Mouse (Mus musculus) forebrain, embryonic 14.5 days (tissue): ENCODE results near the gene Kat7. TPM values are rescaled to one million over a fixed set of nuclear protein-coding genes. Genes with fewer than 3 reads are reported as not detected.

Experiments
- ATAC-seq: fragments of 200-750 bp; cut with Nextera tagmentation; 2 replicates; pipeline ENCODE4 v1.8.0; 2017; ENCODE audit warnings: mild to moderate bottlenecking, moderate library complexity
- DNase-seq: peaks from one replicate; pipeline ENCODE4 v3.0.0-alpha.2; 2015; ENCODE audit warnings: low spot score
- H3K27ac ChIP-seq: fragments of 300-500 bp; sonication (generic); 2 replicates; pipeline ENCODE4 v1.5.1; 2014; ENCODE audit warnings: low read depth, mild to moderate bottlenecking, control low read depth, low read length, moderate library complexity
- H3K27me3 ChIP-seq: fragments of 300-500 bp; sonication (generic); replicated peaks from 2 replicates; pipeline ENCODE4 v1.6.1; 2014; ENCODE audit warnings: low read length, control low read depth, mixed read lengths; ENCODE audit not compliant: control insufficient read depth, insufficient read depth
- H3K36me3 ChIP-seq: fragments of 300-500 bp; sonication (generic); 2 replicates; pipeline ENCODE4 v1.6.1; 2014; ENCODE audit warnings: low read length, control low read depth; ENCODE audit not compliant: control insufficient read depth, insufficient read depth
- H3K4me1 ChIP-seq: fragments of 300-500 bp; sonication (generic); 2 replicates; pipeline ENCODE4 v1.6.1; 2014; ENCODE audit warnings: antibody characterized with exemption, low read length, control low read depth; ENCODE audit not compliant: control insufficient read depth, insufficient read depth
- H3K4me2 ChIP-seq: fragments of 300-500 bp; sonication (generic); 2 replicates; pipeline ENCODE4 v1.6.1; 2014; ENCODE audit warnings: mild to moderate bottlenecking, control low read depth, low read length
- H3K4me3 ChIP-seq: fragments of 300-500 bp; sonication (generic); 2 replicates; pipeline ENCODE4 v1.5.1; 2014; ENCODE audit warnings: low read depth, low read length, control low read depth
- H3K9ac ChIP-seq: fragments of 300-500 bp; sonication (generic); 2 replicates; pipeline ENCODE4 v1.6.1; 2014; ENCODE audit warnings: mild to moderate bottlenecking, low read length, control low read depth, moderate library complexity
- H3K9me3 ChIP-seq: fragments of 300-500 bp; sonication (generic); replicated peaks from 2 replicates; pipeline ENCODE4 v1.6.1; 2016; ENCODE audit warnings: low read length, control low read depth, mixed read lengths; ENCODE audit not compliant: control insufficient read depth
- WGBS: fragments of 180-500 bp; shearing (Covaris S2); extraction: QIAGEN DNeasy Blood & Tissue Kit; methylation state at CpG from one replicate; pipeline ENCODE4 v1.1.7; 2014; 5-methylcytosine and 5-hydroxymethylcytosine counted together
- polyA plus RNA-seq: library from polyadenylated mRNA; unstranded; fragments of >200 nt; fragmentation: Nextera tagmentation; extraction: Ambion mirVana; gene quantifications from 2 replicates; pipeline ENCODE4 v1.2.1, GENCODE M21; 2014

The Kat7 gene
- polyA plus RNA-seq, 1 experiment from 2014 or later = 66.5 TPM

DNA sequence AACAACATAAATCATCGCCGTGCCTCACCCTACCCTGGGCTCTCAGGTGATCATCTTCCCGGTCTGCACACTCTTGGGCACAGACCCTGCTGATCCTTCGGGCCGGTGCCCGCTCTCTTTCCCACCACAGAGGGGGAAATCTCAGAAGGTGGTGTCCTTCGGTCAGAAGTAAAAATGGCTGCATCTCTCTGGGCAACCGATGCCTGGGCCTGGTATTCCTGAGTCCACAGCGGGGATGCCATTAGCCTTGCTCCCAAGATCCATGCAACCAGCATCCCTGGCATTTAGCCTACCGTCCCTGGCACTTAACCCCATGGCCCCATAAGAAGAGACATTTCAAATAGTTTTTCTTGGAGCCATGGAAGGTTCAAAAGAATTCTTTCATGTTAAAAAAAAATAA, 14.1 kb upstream of the Kat7 start:
- no peak overlapping the region for H3K9ac ChIP-seq
- no peak for ATAC-seq
- no peaks in the 10 kb centered on the region for H3K9me3 ChIP-seq
- no peak overlapping the region for H3K4me3 ChIP-seq
- no peaks in the 10 kb centered on the region for H3K27me3 ChIP-seq
- H3K27ac ChIP-seq = no peak overlapping the region
- 88% methylated on average over 10 of the region's 10 CpGs for WGBS
- H3K4me2 ChIP-seq = no peak overlapping the region
- no peaks in the 10 kb centered on the region for H3K36me3 ChIP-seq
- H3K4me1 ChIP-seq = no peaks in the 10 kb centered on the region
- no peak for DNase-seq

DNA sequence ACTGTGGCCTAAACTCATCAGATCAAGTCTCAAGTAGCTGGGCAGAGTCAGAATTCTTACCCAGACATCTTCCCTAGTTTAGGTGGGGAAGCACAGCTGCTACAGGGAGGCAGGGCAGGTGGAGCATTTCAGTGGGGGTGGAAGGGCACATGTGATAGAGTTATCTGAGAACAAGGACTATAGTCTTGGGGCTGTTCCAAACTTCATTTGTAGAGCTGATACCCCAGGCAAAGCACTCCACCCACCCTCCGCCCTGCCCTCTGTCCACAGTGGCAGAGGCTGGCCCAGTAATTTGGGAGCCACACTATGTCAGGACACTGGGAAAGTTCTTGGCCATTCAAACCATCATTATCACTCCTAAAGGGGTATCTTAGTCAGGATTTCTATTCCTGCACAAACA, 10.0 kb upstream of the Kat7 start:
- H3K9me3 ChIP-seq = no peaks in the 10 kb centered on the region
- no peak overlapping the region for H3K9ac ChIP-seq
- ATAC-seq (no peak), DNase-seq (no peak)
- H3K27ac ChIP-seq = no peak overlapping the region
- no peak overlapping the region for H3K4me3 ChIP-seq
- H3K4me2 ChIP-seq = no peak overlapping the region
- WGBS = 95% methylated on average over 1 of the region's 1 CpGs
- no peaks in the 10 kb centered on the region for H3K36me3 ChIP-seq
- no peaks in the 10 kb centered on the region for H3K4me1 ChIP-seq
- no peaks in the 10 kb centered on the region for H3K27me3 ChIP-seq

DNA sequence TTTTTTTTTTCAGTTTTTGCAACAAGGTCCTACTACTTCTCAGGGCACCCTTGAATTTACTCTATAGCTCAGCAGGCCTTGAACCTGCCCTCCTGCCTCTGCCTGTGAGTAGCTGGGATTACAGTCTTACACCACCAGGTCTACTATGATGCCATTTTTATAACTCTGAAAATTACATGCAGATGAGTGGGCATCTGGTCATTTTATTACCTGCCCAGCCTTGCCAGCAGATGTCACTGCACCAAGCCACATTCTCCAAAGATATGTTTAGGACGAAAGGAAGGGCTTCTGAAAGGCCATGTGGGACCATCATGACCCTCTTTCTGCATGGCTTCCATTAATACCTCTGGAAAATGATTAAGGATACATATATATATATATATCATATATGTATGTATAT, 9.5 kb upstream of the Kat7 start:
- WGBS = 62% methylated on average over 1 of the region's 1 CpGs
- DNase-seq = no peak

DNA sequence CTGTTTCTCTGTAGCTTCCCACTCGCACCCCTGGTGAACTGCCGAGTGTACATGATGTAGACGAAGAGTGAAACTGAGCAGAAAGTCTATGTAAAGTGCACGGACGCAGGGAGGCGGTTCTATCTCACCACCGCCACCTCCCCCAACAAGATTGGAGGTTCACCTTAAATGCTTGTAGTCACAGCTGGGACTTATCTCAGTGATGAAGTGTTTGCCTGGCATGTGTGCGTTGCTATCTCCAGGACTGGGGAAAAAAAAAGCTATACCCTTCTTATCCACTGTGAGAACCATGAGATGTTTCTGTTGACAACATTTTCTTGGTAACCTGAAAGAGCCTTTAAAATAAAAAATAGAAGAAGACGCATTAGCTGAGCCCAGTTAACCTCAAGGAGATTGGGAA, 8.1 kb upstream of the Kat7 start:
- Histone ChIP-seq H3K9ac (no peak overlapping the region), H3K4me2 (no peak overlapping the region), H3K27me3 (no peaks in the 10 kb centered on the region), H3K4me3 (no peak overlapping the region), H3K36me3 (no peaks in the 10 kb centered on the region), H3K27ac (no peak overlapping the region), H3K9me3 (no peaks in the 10 kb centered on the region), H3K4me1 (no peaks in the 10 kb centered on the region)
- WGBS = 92% methylated on average over 9 of the region's 9 CpGs
- ATAC-seq (no peak), DNase-seq (no peak)

More for the DNA sequence above, 9.5 kb upstream of the Kat7 start:
- H3K36me3 ChIP-seq = no peaks in the 10 kb centered on the region
- H3K27ac ChIP-seq = no peak overlapping the region
- no peak overlapping the region for H3K4me3 ChIP-seq
- no peaks in the 10 kb centered on the region for H3K9me3 ChIP-seq
- ATAC-seq = no peak
- H3K4me1 ChIP-seq = no peaks in the 10 kb centered on the region
- no peak overlapping the region for H3K4me2 ChIP-seq
- no peaks in the 10 kb centered on the region for H3K27me3 ChIP-seq
- H3K9ac ChIP-seq = no peak overlapping the region

DNA sequence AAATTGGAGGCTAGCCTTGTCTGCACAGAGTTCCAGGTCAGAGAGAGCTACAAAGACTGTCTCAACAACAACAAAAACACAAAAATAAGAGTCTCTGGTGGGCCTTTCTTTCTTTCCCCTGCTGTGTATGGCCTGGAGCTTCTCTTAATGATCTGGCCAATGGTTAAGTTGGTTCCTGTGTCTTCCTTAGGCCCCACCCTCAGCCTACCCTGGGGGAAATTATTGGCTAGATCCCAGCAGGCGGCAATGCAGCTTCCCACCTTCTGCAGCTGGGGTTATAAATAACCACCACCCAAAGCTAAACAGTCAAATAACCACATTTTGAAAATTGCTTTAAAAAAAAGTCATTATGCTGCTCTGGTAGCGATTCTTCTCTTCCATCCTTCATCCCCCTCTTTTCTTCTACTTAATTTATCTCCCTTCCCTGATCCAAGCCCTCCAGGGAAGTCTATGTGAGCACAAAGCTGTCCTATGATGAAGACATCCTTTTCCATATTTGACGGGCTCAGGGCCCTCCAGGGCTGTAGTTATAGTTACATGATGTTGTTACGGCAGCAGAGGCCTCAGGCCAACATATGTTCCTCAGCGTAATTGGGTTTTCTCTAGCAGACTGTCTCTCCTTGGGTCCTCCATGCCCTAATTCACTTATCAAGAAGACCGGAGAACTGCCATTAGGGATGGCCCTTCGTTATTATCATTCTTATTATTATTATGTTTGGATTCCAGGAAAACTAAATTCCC, 5.3 kb upstream of the Kat7 start:
- Histone ChIP-seq H3K4me2 (no peak overlapping the region), H3K9me3 (no peaks in the 10 kb centered on the region), H3K27me3 (no peaks in the 10 kb centered on the region), H3K9ac (no peak overlapping the region), H3K27ac (no peak overlapping the region), H3K4me1 (peaks cover 4% of the 10 kb centered on the region), H3K36me3 (no peaks in the 10 kb centered on the region), H3K4me3 (no peak overlapping the region)
- WGBS = 84% methylated on average over 7 of the region's 7 CpGs
- DNase-seq (no peak), ATAC-seq (no peak)

DNA sequence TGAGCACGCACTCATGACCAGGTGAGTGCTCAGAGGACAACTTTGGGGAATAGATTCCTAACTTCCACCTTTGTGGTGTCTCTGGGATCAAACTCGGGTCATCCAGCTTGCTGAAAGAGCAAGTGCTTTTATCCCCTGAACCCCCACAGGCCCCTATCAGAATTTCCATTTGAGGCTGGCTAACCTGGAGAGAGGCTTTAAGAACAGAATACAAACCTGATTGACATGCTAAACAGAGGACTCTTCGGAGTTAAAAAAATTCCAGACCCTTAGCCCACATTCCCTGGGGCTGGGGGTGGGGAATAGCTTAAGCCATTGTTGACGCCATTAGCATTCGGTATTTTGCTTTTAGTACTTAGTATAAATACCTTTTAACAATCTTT, 1.4 kb upstream of the Kat7 start:
- no peak overlapping the region for H3K4me3 ChIP-seq
- H3K36me3 ChIP-seq = peaks cover 2% of the 10 kb centered on the region
- peaks cover 14% of the 10 kb centered on the region for H3K4me1 ChIP-seq
- H3K27ac ChIP-seq = no peak overlapping the region
- 12% methylated on average over 5 of the region's 5 CpGs for WGBS
- no peak for ATAC-seq
- H3K27me3 ChIP-seq = no peaks in the 10 kb centered on the region
- no peaks in the 10 kb centered on the region for H3K9me3 ChIP-seq
- H3K4me2 ChIP-seq = peak overlapping the region; percentile 65
- H3K9ac ChIP-seq = no peak overlapping the region
- DNase-seq = no peak

DNA sequence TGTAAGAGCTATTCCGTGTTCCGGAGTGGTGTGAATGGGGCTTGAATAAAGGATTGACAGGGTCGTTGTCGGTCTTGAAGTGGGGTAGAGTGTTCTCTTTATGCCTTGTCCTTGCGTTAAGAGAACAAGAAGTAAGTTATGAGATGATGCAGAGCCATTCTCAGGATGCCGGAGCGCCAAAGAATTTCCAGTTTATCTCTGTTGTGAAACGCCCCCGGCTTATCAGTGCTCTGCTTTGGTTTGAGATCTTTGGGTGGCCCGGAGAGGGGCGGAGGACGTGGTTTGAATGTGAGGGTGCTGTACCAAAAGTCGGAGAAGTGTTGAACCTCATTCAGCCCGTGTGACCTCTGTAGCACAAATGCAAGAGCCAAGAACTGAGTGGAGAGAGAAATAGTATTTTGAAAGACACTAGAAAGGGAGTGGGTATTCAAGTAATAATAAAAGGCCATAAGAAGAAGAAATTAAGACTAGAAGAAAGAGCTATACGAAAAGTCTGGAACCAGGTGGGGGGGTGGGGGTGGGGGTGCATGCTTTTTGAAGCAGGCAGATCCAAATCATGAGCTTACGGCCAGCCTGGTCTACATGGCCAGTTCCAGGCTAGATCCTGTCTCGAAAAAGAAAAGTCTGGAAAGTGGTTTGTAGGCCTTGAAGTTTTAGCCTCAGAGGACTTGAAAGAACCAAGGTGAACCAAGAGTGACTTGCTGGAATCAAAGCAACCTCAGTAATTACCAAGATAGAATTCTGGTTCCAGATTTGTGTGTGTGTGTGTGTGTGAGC, 790 bp upstream of the Kat7 start:
- H3K9ac ChIP-seq = peak overlapping the region; percentile 68
- DNase-seq (no peak), ATAC-seq (peak; percentile 1)
- peaks cover 14% of the 10 kb centered on the region for H3K4me1 ChIP-seq
- peak overlapping the region; percentile 65 for H3K4me2 ChIP-seq
- H3K27ac ChIP-seq = peak overlapping the region; percentile 52
- WGBS = 4% methylated on average over 17 of the region's 17 CpGs
- peaks cover 7% of the 10 kb centered on the region for H3K36me3 ChIP-seq
- no peaks in the 10 kb centered on the region for H3K27me3 ChIP-seq
- H3K9me3 ChIP-seq = no peaks in the 10 kb centered on the region
- peak overlapping the region; percentile 89 for H3K4me3 ChIP-seq

DNA sequence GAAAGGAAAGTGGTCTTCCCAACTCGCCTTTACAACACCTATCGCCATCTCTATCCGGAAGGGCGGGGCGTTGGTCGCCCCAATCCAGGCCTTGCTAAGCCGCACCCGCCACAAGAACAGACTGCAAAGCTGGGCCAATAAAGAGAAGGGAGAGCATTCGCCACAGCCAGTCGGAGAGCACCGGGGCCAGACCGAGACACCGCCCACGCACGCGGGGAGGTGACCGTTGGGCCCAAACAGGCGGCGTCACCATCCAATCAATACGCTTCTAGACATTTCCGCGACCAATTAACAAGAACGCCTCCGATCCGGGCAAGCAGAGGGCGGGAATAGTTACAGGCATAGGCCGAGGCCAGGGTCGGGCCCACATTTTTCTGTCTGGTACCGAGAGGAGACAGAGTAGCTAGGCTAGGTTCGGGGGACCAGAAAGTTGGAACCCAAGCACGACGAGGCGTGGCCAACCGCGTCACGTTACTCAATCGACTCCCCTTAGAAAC, 488 bp downstream of the Kat7 start:
- peaks cover 16% of the 10 kb centered on the region for H3K36me3 ChIP-seq
- peak overlapping the region; percentile 89 for H3K4me3 ChIP-seq
- no peaks in the 10 kb centered on the region for H3K9me3 ChIP-seq
- H3K4me2 ChIP-seq = peak overlapping the region; percentile 70
- under 1% methylated on average over 37 of the region's 37 CpGs for WGBS
- DNase-seq (peak; percentile 99), ATAC-seq (peak; percentile 94)
- peak overlapping the region; percentile 92 for H3K9ac ChIP-seq
- no peaks in the 10 kb centered on the region for H3K27me3 ChIP-seq
- peak overlapping the region; percentile 92 for H3K27ac ChIP-seq
- peaks cover 14% of the 10 kb centered on the region for H3K4me1 ChIP-seq

DNA sequence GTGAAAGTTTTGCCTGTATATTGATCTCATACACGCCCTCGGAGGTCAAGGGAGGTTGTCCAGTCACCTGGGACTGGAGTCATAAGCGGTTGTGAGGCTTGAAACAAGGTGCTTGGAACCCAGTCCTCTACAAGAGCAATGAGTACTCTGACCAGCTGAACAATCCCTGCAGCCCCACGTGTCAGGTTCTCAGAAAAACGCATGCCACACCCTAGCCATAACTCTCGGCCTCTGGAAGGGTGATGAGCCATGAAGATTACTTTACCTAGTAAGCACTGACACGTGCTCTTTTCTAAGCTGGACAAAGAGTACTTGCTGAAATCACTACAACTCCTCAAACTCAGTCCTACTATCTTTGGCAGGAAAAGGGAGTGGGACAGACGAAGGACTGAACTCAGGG, 2.5 kb downstream of the Kat7 start:
- H3K4me2 ChIP-seq = no peak overlapping the region
- no peak overlapping the region for H3K4me3 ChIP-seq
- WGBS = 81% methylated on average over 8 of the region's 8 CpGs
- no peak overlapping the region for H3K9ac ChIP-seq
- H3K27me3 ChIP-seq = no peaks in the 10 kb centered on the region
- H3K4me1 ChIP-seq = peaks cover 14% of the 10 kb centered on the region
- H3K9me3 ChIP-seq = no peaks in the 10 kb centered on the region
- peaks cover 28% of the 10 kb centered on the region for H3K36me3 ChIP-seq
- DNase-seq (no peak), ATAC-seq (no peak)
- no peak overlapping the region for H3K27ac ChIP-seq
